Mouse (Mus musculus): ENCODE measurements around the gene Tmc1. TPM values are rescaled to one million over a fixed set of nuclear protein-coding genes. Genes with fewer than 3 reads are reported as not detected.

Tmc1 gene
- total RNA-seq, 4 experiments from 2014 or later = 0.39 to 0.60 (median 0.54) TPM

DNA sequence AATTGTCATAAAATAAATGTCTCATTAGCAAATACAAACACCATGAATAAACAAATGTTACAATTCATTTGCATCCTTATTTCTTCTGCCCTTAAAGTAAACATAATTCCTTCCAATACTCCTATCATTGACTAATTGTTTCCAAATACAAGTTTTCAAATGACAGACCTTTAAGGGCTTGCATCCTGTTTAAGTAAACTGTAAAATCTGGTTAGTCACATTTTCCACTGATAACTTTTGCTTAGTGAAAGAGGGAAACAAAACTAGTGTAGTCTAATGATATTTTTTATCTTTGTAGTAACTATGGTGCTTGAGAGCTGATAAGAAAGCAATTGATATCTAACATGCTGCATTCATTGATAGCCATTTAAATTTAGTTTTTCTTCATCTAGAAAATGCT is 154.5 kb downstream of the Tmc1 start:
- no peak for DNase-seq (ENCODE audit: low spot score in 2 of 2)

DNA sequence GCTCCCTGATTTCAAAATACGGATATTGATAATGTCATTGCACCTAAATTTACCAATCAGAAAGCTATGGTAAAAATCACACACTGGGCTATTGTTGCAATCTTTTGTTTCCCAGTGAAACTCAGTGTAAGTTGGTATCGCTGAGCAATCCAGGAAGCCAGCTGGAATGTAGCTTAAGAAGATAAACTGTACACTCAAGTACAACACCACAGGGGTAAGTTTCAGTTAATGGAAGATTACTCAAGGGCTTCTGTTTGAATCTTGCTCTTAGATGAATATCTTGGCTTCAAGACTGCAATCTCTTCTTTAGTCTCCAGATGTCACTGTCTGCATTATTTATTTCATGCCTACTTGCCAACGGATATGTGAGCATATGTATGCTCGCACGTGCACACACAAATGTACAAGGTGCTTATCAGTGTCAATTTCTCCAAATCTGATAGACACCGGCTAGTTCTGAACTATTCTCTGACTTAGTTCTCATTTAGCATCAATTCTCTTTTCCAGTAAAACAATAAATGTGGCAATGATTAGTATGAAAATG is 156.4 kb downstream of the Tmc1 start:
- DNase-seq (ENCODE audit: low spot score in 2 of 2) = no peak

DNA sequence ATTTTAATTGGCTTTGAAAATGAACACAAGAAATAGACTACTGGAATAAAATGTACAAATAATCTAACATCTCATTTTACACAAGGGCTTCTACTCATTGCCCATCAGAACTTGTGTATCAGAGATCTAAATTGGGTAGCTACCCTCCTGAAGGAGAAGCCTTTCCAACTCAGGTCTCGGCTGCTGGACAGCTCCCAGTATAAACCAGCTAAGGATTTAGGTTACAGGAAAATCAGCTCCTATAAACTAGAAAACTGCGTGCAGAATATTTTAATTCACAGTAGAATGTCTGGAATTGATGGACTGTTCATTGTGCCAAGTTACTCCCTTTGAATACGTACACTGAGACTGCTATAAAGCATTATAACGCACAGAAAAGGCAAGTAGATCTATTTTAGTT is 158.0 kb downstream of the Tmc1 start:
- no peak for DNase-seq (ENCODE audit: low spot score in 2 of 2)

DNA sequence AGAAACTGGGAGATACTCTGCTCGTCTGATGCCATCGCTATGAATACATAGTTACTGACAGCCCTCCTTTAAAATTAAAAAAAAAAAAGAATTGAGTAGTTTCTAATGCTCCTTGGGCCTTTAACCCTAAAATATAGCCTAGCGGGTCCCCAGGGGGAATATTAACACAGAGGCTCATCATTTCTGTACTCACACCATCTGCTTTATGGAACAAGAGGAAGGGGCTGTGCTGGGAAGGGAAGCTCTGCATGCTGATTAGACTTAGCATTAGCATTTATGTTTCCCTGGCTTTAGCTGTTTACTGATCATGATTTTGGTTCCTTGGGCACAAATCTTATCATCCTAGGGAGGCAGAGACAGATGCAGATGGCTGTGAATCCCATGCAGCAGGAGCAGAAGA is 159.0 kb downstream of the Tmc1 start:
- no peak for DNase-seq (ENCODE audit: low spot score in 2 of 2)

DNA sequence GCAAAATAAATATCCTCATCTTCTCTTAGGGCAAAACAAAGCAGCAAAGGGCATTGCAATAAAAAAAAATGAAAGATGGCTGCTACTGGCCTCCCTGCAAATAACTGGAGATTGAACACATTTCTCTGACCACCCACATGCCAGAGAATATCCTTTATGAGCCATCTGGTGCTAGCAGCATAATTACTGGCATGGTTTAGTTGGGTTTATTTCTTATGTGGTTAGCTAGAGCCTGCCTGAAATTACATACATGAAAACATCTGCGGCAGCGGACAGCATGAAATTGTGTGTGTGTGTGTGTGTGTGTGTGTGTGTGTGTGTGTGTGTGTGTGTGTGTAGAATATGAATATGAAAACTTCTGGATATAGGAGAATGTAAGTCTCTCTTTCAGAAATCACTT is 161.2 kb downstream of the Tmc1 start:
- peak in 1 of 2 experiments; percentile 45 for DNase-seq (ENCODE audit: low spot score in 2 of 2)

DNA sequence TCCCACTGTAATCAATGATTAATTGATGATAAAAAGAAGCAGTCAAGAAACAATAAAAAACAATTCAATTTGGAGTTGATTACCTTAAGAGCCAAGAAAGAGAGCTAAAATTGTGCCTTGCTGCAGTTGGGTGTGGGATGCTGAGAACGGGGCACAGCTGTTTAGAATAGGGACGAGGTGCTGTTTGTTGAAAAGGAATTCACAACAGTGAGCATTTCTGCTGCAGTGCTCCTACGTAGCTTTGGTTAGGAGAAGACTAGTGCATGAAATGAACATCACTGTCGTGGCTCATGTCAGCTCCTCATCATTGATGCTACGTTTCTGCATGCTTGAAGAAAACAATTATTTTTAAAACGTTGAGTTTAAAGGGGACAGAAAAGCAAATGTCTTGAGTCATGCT is 166.7 kb downstream of the Tmc1 start:
- DNase-seq (ENCODE audit: low spot score in 2 of 2) = no peak

DNA sequence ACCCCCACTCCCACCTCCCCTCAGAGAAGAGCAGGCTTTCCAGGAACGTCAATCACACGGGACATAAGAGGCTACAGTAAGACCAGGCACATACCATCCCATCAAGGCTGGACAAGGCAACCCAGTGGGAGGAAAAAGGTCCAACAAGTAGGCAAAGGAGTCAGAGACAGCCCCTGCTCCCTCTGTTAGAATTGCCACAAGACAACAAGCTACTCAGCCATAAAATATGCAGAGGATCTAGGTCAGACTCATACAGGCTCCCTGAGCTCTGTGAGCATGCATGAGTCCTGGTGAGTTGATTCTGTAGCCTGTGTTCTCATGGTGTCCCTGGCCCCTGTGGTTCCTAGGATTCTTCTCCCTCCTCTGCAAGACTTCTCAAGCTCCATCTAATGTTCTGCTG is 178.3 kb downstream of the Tmc1 start:
- DNase-seq (ENCODE audit: low spot score in 2 of 2) = no peak

DNA sequence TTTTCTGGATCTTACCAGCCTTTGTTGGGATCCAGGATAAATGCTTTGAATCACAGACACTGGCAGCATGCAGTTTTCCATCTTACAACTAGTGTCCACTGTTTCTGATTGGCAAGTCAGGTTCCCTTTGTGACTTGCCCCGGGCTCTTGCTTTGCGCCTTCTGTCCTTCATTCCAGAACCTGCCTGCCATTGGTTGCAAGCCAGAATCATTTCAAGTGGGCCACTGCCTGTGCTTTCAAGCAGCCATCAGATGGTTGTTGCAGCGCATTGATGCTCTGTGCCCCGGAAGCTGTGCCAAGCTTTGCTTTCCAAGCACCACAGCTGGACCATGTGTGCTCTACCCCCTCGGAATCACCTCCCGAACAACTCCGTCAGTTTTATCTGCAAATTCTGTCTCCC is 180.1 kb downstream of the Tmc1 start:
- no peak for DNase-seq (ENCODE audit: low spot score in 2 of 2)

DNA sequence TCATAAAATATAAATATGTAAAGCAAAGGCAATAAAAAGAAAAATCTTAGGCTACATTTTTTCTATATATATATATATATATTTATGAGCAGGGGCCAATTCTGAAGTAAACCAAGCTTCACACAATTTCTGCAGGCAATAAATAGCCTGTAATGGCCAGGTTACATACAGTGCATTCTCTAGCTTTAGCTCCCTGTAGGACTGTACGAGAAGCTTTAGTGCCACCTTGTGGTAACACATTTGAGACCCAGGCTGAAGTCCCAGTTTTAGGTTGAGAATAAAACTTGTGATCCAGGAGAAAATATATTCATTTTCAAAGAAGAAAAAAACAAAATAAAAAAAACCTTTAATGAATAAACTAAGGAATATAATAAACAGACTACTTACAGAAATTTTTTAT is 189.8 kb downstream of the Tmc1 start:
- peak in 1 of 2 experiments; percentile 6 for DNase-seq (ENCODE audit: low spot score in 2 of 2)

DNA sequence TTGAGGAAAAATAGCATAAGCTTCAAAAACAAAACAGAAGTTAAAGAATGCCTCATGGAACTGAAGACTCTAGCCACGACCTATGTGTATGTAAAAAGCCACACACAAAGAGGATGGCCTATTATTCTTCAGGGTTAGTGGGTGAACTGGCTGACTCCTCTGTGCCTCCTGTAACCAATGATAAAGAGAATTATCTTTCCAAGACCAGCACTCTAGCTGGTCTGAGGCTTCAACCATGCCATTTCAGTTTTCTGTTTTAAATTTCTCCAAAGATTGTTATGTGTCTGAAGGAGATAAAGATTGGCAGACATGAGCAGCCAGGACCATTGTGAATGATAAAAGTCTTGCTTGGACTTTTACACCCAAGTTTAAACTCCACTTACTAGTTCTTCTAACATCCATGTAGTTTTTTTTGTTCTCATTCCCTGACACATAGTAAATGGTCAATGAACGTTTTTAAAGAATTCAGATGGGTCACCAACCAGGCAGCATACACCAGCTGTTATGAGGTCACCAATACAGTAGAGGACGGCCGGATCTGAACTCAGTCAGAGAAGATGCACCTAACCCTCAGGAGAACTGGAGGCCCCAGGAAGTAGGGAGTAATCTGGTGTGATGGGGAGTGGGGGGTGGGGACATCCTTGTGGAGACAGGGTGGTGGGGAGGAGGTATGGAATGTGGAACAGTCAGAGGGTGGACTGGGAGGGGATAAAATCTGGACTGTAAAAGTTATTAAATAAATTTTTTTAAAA is 192.2 kb downstream of the Tmc1 start:
- DNase-seq (ENCODE audit: low spot score in 2 of 2) = no peak

DNA sequence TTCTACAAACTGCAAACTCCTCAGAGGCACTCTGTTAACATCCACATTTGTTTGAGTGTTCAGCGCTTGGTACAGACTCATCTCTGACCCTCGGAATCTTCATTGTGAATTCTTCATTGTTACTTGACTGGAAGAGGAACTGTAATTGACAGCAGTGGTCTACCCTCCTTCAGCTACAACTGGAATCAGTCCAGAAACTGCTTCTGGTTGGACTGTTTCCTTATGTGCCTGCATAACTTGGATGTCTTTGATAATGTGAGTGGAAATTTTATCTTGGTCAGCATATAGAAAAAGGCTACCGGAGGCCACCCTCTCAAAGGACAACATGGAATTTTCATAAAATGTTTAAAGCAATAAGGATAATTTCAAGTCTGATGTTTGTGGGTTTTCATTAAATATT is 192.9 kb downstream of the Tmc1 start:
- DNase-seq (ENCODE audit: low spot score in 2 of 2) = no peak

DNA sequence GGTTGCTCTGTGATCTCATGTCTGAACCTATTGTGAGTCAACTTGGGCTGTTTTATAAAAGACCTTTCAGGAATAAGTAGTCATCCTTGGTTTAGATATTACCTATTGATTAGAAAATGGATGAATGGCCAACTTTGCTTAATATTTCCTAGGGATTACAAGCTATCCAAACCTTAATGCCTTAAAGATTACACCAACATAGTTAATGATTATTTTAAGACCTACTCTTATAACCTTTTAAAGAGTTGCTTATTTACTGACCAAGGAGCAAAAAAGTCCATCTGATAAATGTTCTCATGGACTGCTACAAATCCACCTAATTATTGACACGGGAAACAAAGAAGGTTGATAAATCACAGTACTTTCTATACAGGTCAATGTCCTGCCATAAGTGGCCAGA is 209.4 kb downstream of the Tmc1 start:
- DNase-seq (ENCODE audit: low spot score in 2 of 2) = no peak

Other genes starting within 250 kb of the Tmc1 start
- under 1 TPM; 0.53 to 0.82 (median 0.77) TPM for gene Aldh1a7, start 226.6 kb downstream of the Tmc1 start, total RNA-seq (2022)

All from left cerebral cortex, adult 8-10 months (tissue).